Mouse (Mus musculus) kidney, adult 8-10 months (tissue): ENCODE measurements around the gene Vmn1r61.

Source experiments
- DNase-seq, 2 experiments: peaks; one replicate each; pipeline ENCODE4 v3.0.0; 2022

Vmn1r61 gene

DNA sequence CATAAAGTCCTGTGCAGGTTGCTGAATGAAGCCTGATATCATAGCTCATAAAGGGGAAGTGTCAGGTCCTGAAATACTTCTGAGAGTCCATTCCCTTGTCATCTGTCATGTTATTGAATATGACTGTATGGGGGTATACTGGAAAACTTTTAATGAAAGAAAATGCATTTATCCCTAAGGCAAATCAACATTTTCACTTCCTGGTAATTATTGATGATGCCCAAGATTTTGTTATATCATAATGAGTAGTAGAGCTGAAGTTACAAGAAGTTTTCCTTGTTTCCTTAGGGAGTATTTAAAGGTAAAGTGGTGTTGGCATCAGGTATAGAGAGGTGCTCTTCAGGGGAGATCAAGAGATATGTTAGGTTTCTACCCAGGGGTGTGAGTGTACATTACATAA lies at the start of gene Vmn1r61:
Vmn1r61 (minus strand) TSS at position 101 of the 400 bp plus-strand sequence.
- no peak for DNase-seq
